In the genomic region with DNA sequence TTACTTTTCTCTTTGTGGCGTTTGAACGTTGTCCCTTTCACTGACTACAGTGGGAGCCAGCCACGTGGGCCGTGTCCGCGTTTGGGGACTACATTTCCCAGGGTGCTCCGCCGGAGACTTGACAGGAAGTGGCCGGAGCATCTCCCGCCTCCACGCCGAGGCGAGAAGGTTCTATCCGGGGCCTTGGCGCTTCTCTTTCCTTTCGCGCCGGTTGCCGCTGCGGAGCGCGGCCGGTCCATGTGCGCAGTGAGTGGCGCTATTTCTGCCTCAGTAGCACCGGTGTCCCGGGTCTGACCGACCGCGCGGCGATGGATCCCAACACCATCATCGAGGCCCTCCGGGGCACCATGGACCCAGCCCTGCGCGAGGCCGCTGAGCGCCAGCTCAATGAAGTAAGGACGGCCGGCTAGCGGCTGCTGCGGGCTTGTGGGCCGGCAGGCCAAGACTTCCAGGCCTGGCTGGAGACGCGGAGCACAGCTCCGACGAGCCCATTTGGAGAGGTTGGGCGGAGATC, we compare ENCODE assay signal across 7 mouse cellular contexts. TPM values are rescaled to one million over a fixed set of nuclear protein-coding genes. Genes with fewer than 3 reads are reported as not detected.
DNase-seq lines count a peak whose midpoint lies in the region; ATAC-seq lines count a peak whose summit lies in the region.

A gene (plus strand): TSS at position 158 of the 514 bp plus-strand sequence.

- ATAC-seq in embryonic facial prominence, embryonic 11.5 days (replicated peaks; ENCODE audit: insufficient number of reproducible peaks, low FRiP score, low TSS enrichment, low read depth), result peak; percentile 97
- peak; percentile 97 for ATAC-seq in limb, embryonic 11.5 days (ENCODE audit: insufficient number of reproducible peaks, low FRiP score, low TSS enrichment, low read depth)
- ATAC-seq in midbrain, embryonic 14.5 days (ENCODE audit: low FRiP score, low TSS enrichment), result peak; percentile 98

- H3K4me2 ChIP-seq in embryonic facial prominence, embryonic 11.5 days (ENCODE audit: low read depth, low read length), result peak within 1 kb of the TSS; percentile 69
- H3K4me2 ChIP-seq in limb, embryonic 11.5 days (ENCODE audit: low read depth, severe bottlenecking), result peak within 1 kb of the TSS; percentile 79
- H3K4me2 ChIP-seq in midbrain, embryonic 14.5 days (ENCODE audit: low read length), result peak within 1 kb of the TSS; percentile 93

- H3K27me3 ChIP-seq in embryonic facial prominence, embryonic 11.5 days (ENCODE audit: control insufficient read depth, insufficient read depth, low read length), result no peaks in the 10 kb centered on the region
- no peaks in the 10 kb centered on the region for H3K27me3 ChIP-seq in limb, embryonic 11.5 days (ENCODE audit: control insufficient read depth, insufficient read depth, low read length)
- no peaks in the 10 kb centered on the region for H3K27me3 ChIP-seq in midbrain, embryonic 14.5 days (ENCODE audit: control insufficient read depth, insufficient read depth, low read length)

- H3K9ac ChIP-seq in embryonic facial prominence, embryonic 11.5 days (replicated peaks; ENCODE audit: low read length), result peak within 1 kb of the TSS; percentile 93
- H3K9ac ChIP-seq in limb, embryonic 11.5 days (ENCODE audit: low read length), result peak within 1 kb of the TSS; percentile 98
- H3K9ac ChIP-seq in midbrain, embryonic 14.5 days (replicated peaks; ENCODE audit: low read length), result peak within 1 kb of the TSS; percentile 93

- peak within 1 kb of the TSS; percentile 99 for H3K4me3 ChIP-seq in embryonic facial prominence, embryonic 11.5 days (ENCODE audit: low read depth, low read length)
- peak within 1 kb of the TSS; percentile 99 for H3K4me3 ChIP-seq in limb, embryonic 11.5 days (ENCODE audit: low read depth, low read length)
- H3K4me3 ChIP-seq in midbrain, embryonic 14.5 days (replicated peaks; ENCODE audit: low read depth, low read length), result peak within 1 kb of the TSS; percentile 97

- H3K4me1 ChIP-seq in embryonic facial prominence, embryonic 11.5 days (ENCODE audit: control insufficient read depth, insufficient read depth, low read length), result no peaks in the 10 kb centered on the region
- 0 out of 2 replicates have a peak, but pooled peaks cover 3% of the 10 kb centered on the region for H3K4me1 ChIP-seq in limb, embryonic 11.5 days (ENCODE audit: control insufficient read depth, insufficient read depth, low read length)
- H3K4me1 ChIP-seq in midbrain, embryonic 14.5 days (ENCODE audit: control insufficient read depth, insufficient read depth, low read length), result peaks cover 14% of the 10 kb centered on the region

- H3K9me3 ChIP-seq in embryonic facial prominence, embryonic 11.5 days (replicated peaks; ENCODE audit: control insufficient read depth, low read length), result no peaks in the 10 kb centered on the region
- no peaks in the 10 kb centered on the region for H3K9me3 ChIP-seq in limb, embryonic 11.5 days (ENCODE audit: control insufficient read depth, low read length)
- H3K9me3 ChIP-seq in midbrain, embryonic 14.5 days (ENCODE audit: control insufficient read depth, low read length), result no peaks in the 10 kb centered on the region

- H3K36me3 ChIP-seq in embryonic facial prominence, embryonic 11.5 days (replicated peaks; ENCODE audit: control insufficient read depth, insufficient read depth, low read depth, low read length), result no peaks in the 10 kb centered on the region
- no peaks in the 10 kb centered on the region for H3K36me3 ChIP-seq in limb, embryonic 11.5 days (ENCODE audit: control insufficient read depth, insufficient read depth, low read length)
- no peaks in the 10 kb centered on the region for H3K36me3 ChIP-seq in midbrain, embryonic 14.5 days (ENCODE audit: control insufficient read depth, insufficient read depth, low read length)

- DNase-seq in adrenal gland, postnatal 14 days, result peak; percentile 96
- peak; percentile 96 for DNase-seq in embryonic facial prominence, embryonic 11.5 days (ENCODE audit: low spot score)
- DNase-seq in heart, adult 11 months, result peak; percentile 99
- peak; percentile 93 for DNase-seq in kidney, adult 18-20 months
- DNase-seq in limb, embryonic 11.5 days (ENCODE audit: low spot score), result peak; percentile 96
- DNase-seq in midbrain, embryonic 14.5 days, result peak; percentile 97
- DNase-seq in spleen, adult 18-20 months, result peak; percentile 80 to 87

- WGBS in embryonic facial prominence, embryonic 11.5 days, result under 1% methylated on average over 48 of the region's 48 CpGs
- under 1% methylated on average over 48 of the region's 48 CpGs for WGBS in limb, embryonic 11.5 days
- under 1% methylated on average over 48 of the region's 48 CpGs for WGBS in midbrain, embryonic 14.5 days

- peak within 1 kb of the TSS; percentile 82 for H3K27ac ChIP-seq in embryonic facial prominence, embryonic 11.5 days (replicated peaks; ENCODE audit: low read depth, low read length)
- H3K27ac ChIP-seq in limb, embryonic 11.5 days (replicated peaks; ENCODE audit: low read depth, low read length), result peak within 1 kb of the TSS; percentile 85
- peak within 1 kb of the TSS; percentile 88 for H3K27ac ChIP-seq in midbrain, embryonic 14.5 days (replicated peaks; ENCODE audit: low read depth, low read length)

RNA-seq across cellular contexts. Expression of the gene that starts here (rescaled TPM):
- total RNA-seq in adrenal gland, postnatal 14 days (2021), result 95.0 and 96.7 TPM in 2 replicates
- 27.1 and 29.9 TPM in 2 replicates for polyA plus RNA-seq in embryonic facial prominence, embryonic 11.5 days (2014; fragmentation: Nextera tagmentation; extraction: Ambion mirVana)
- polyA plus RNA-seq in limb, embryonic 11.5 days (2014; fragmentation: Nextera tagmentation; extraction: Ambion mirVana), result 19.8 and 33.0 TPM in 2 replicates
- polyA plus RNA-seq in midbrain, embryonic 14.5 days (2014; fragmentation: Nextera tagmentation; extraction: Ambion mirVana), result 19.2 and 21.3 TPM in 2 replicates

Comparison
In these comparisons a context has a peak if more than half of its experiments do, and no peak if none do; other contexts are left out.
1. Peak in every context shown above with its lines: DNase-seq, ATAC-seq, H3K4me3 ChIP-seq and H3K27ac ChIP-seq.